Mouse (Mus musculus) limb, embryonic 11.5 days (tissue): ENCODE data around the gene Mrpl54. TPM values are rescaled to one million over a fixed set of nuclear protein-coding genes. Genes with fewer than 3 reads are reported as not detected.

ENCODE experiments used
- ATAC-seq: fragments of 200-750 bp; cut with Nextera tagmentation; 2 replicates; pipeline ENCODE4 v1.8.0; 2017; ENCODE audit warnings: low read depth; ENCODE audit not compliant: insufficient number of reproducible peaks, low FRiP score, low TSS enrichment
- DNase-seq: peaks from one replicate; pipeline ENCODE4 v3.0.0-alpha.2; 2015; ENCODE audit warnings: low spot score
- H3K27ac ChIP-seq: fragments of 300-500 bp; sonication (generic); replicated peaks from 2 replicates; pipeline ENCODE4 v1.5.1; 2014; ENCODE audit warnings: low read depth, mild to moderate bottlenecking, low read length
- H3K27me3 ChIP-seq: fragments of 300-500 bp; sonication (generic); 2 replicates; pipeline ENCODE4 v1.6.1; 2014; ENCODE audit warnings: mild to moderate bottlenecking, low read length, mixed read lengths; ENCODE audit not compliant: control insufficient read depth, insufficient read depth
- H3K36me3 ChIP-seq: fragments of 300-500 bp; sonication (generic); 2 replicates; pipeline ENCODE4 v1.6.1; 2014; ENCODE audit warnings: mild to moderate bottlenecking, low read length, moderate library complexity, mixed read lengths; ENCODE audit not compliant: control insufficient read depth, insufficient read depth
- H3K4me1 ChIP-seq: fragments of 300-500 bp; sonication (generic); 2 replicates; pipeline ENCODE4 v1.6.1; 2014; ENCODE audit warnings: low read length, mixed read lengths; ENCODE audit not compliant: control insufficient read depth, insufficient read depth
- H3K4me2 ChIP-seq: fragments of 300-500 bp; sonication (generic); 2 replicates; pipeline ENCODE4 v1.6.1; 2014; ENCODE audit warnings: low read depth, mild to moderate bottlenecking, moderate library complexity; ENCODE audit not compliant: severe bottlenecking
- H3K4me3 ChIP-seq: fragments of 300-500 bp; sonication (generic); 2 replicates; pipeline ENCODE4 v1.5.1; 2014; ENCODE audit warnings: low read depth, low read length
- H3K9ac ChIP-seq: fragments of 300-500 bp; sonication (generic); 2 replicates; pipeline ENCODE4 v1.6.1; 2014; ENCODE audit warnings: mild to moderate bottlenecking, low read length
- H3K9me3 ChIP-seq: fragments of 300-500 bp; sonication (generic); 2 replicates; pipeline ENCODE4 v1.6.1; 2016; ENCODE audit warnings: low read length; ENCODE audit not compliant: control insufficient read depth
- WGBS: fragments of 180-500 bp; shearing (Covaris S2); extraction: QIAGEN DNeasy Blood & Tissue Kit; methylation state at CpG from one replicate; pipeline ENCODE4 v1.1.7; 2014; 5-methylcytosine and 5-hydroxymethylcytosine counted together
- polyA plus RNA-seq: library from polyadenylated mRNA; unstranded; fragments of >200 nt; fragmentation: Nextera tagmentation; extraction: Ambion mirVana; gene quantifications from 2 replicates; pipeline ENCODE4 v1.2.1, GENCODE M21; 2014

Mrpl54 gene
- polyA plus RNA-seq, 1 experiment from 2014 or later = 217 TPM

GRCm38 (mm10) chr10:81265540-81265939, 1.2 kb downstream of the Mrpl54 start:
- WGBS = 89% methylated on average over 8 of the region's 8 CpGs
- Histone ChIP-seq H3K27me3 (0 out of 2 replicates have a peak, but pooled peaks cover 2% of the 10 kb centered on the region), H3K9me3 (no peaks in the 10 kb centered on the region), H3K36me3 (peaks cover 10% of the 10 kb centered on the region; the same call in 1 of the 2 replicates), H3K9ac (0 out of 2 replicates have a peak overlapping the region, but pooled peaks have one; percentile 27), H3K4me1 (0 out of 2 replicates have a peak, but pooled peaks cover 2% of the 10 kb centered on the region), H3K27ac (no peak overlapping the region), H3K4me2 (peak overlapping the region; percentile 67), H3K4me3 (peak overlapping the region; percentile 70; the same call in 1 of the 2 replicates)
- ATAC-seq (no peak), DNase-seq (no peak)

DNA sequence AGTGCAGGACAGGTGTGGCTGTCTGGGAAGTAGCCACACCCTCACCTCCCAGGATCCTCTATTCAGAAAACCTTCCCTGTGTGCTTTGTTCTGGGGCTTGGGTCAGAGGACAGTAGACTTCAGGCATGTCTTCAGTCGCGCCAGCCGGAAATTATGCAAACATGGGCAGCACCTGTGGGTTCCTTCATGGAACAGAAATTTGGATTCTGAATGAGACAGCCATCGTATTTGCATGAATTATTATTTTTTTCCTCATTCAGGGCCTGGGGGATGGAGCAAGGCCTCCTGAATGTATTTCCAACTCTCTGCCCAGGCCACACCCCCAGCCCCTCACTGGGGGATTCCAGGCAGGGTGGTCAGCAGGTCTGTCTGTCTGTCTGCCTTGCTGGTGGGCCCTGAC, 5.7 kb downstream of the Mrpl54 start:
- Histone ChIP-seq H3K4me2 (no peak overlapping the region), H3K27me3 (peaks cover 44% of the 10 kb centered on the region), H3K9ac (no peak overlapping the region), H3K4me3 (no peak overlapping the region), H3K9me3 (no peaks in the 10 kb centered on the region), H3K4me1 (peaks cover 6% of the 10 kb centered on the region; the same call in 1 of the 2 replicates), H3K27ac (no peak overlapping the region), H3K36me3 (peaks cover 10% of the 10 kb centered on the region; the same call in 1 of the 2 replicates)
- WGBS = 89% methylated on average over 4 of the region's 4 CpGs
- ATAC-seq (no peak), DNase-seq (no peak)

DNA sequence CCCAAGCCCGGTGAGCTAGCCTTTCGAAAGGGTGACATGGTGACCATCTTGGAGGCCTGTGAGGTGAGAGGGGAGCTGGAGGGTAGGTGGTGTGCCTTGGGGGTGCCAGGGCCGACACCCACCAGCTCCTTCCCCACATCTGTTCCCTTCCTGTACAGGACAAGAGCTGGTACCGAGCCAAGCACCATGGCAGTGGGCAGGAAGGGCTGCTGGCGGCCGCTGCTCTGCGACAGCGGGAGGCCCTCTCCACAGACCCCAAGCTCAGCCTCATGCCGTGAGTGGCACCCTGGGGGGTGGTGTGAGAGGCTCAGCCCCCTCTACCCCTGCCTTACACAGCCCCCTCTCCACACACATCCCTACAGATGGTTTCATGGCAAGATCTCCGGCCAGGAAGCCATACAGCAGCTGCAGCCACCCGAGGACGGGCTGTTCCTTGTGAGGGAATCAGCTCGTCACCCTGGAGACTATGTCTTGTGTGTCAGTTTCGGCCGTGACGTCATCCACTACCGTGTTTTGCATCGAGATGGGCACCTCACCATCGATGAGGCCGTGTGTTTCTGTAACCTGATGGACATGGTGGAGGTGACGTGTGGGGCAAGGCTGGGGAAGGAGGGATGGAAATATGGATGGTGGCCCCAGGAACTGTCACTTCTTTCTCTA, 7.4 kb downstream of the Mrpl54 start:
- no peak overlapping the region for H3K4me2 ChIP-seq
- no peak overlapping the region for H3K4me3 ChIP-seq
- ATAC-seq (no peak), DNase-seq (no peak)
- 52% methylated on average over 21 of the region's 21 CpGs for WGBS
- H3K36me3 ChIP-seq = peaks cover 7% of the 10 kb centered on the region; the same call in 1 of the 2 replicates
- peak overlapping the region; percentile 17; the same call in 1 of the 2 replicates for H3K9ac ChIP-seq
- no peaks in the 10 kb centered on the region for H3K9me3 ChIP-seq
- H3K4me1 ChIP-seq = peaks cover 3% of the 10 kb centered on the region; the same call in 1 of the 2 replicates
- peaks cover 49% of the 10 kb centered on the region for H3K27me3 ChIP-seq
- H3K27ac ChIP-seq = no peak overlapping the region

DNA sequence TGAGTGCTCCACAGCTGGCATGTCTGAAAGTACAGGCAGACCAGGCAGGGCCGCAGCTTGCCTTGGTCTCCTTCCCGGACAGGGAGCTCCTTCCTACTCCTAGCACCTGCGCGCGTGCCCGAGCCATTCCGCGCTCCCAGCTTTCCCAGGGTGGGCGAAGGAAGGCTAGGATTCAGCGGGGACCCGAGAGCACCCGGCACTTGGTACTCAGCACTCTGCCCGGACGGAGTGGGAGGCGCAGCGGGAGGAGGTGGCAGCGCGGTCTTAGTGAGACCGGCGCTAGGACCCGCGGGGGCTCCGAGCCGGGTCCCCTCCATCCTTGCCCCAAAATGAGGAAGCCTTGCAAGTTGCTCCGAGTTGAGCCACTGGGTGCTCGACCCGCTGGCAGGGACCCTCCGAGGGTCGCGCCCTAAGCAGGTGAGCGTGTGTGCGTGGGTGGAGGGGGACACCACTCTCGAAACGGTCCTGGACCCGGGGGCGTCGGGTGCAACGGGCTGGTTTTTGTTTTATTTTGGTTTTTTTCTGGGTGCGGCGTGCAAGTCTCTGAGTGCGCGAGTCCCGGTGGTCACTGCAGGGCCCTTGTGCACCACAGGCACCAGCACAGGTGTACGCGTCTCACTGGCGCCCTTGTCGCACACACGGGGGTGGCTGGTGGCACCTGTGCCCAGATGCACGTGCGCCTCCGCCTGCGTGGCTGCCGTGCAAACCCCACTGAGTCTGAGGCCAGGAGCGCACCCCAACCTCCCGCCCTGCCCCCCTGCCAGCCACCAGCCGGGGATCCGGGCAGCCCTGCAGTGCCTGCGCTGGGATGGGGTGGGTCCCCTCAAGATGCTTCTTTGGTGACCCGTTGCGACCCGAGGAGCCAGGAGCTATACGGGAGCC, 9.3 kb downstream of the Mrpl54 start:
- Histone ChIP-seq H3K4me1 (peaks cover 10% of the 10 kb centered on the region), H3K27me3 (peaks cover 65% of the 10 kb centered on the region), H3K9me3 (no peaks in the 10 kb centered on the region), H3K27ac (no peak overlapping the region), H3K4me3 (peak overlapping the region; percentile 42), H3K9ac (peak overlapping the region; percentile 43), H3K36me3 (no peaks in the 10 kb centered on the region), H3K4me2 (peak overlapping the region; percentile 84)
- DNase-seq (peak; percentile 67), ATAC-seq (no peak)
- WGBS = 3% methylated on average over 62 of the region's 62 CpGs

GRCm38 (mm10) chr10:81254886-81255285, 11.8 kb downstream of the Mrpl54 start:
- no peak overlapping the region for H3K9ac ChIP-seq
- no peak overlapping the region for H3K4me2 ChIP-seq
- DNase-seq = no peak
- 65% methylated on average over 1 of the region's 1 CpGs for WGBS
- no peak for ATAC-seq
- no peak overlapping the region for H3K27ac ChIP-seq
- H3K4me3 ChIP-seq = no peak overlapping the region
- peaks cover 66% of the 10 kb centered on the region for H3K27me3 ChIP-seq
- H3K36me3 ChIP-seq = no peaks in the 10 kb centered on the region
- no peaks in the 10 kb centered on the region for H3K9me3 ChIP-seq
- peaks cover 10% of the 10 kb centered on the region for H3K4me1 ChIP-seq

- Histone ChIP-seq H3K4me2 (peak within 1 kb of the TSS; percentile 47; the same call in 1 of the 2 replicates), H3K27me3 (peaks cover 45% of the 10 kb centered on the region), H3K36me3 (no peaks in the 10 kb centered on the region), H3K27ac (no peak within 1 kb of the TSS), H3K4me1 (peaks cover 8% of the 10 kb centered on the region), H3K9ac (peak within 1 kb of the TSS; percentile 23), H3K9me3 (no peaks in the 10 kb centered on the region), H3K4me3 (peak within 1 kb of the TSS; percentile 11)
- ATAC-seq (peak; percentile 50; the same call in 1 of the 2 replicates), DNase-seq (peak; percentile 80)
- WGBS = 14% methylated on average over 43 of the region's 44 CpGs
These were observed 14.0 kb downstream of the Mrpl54 start, which contains the start of gene Matk for GRCm38 (mm10) chr10:81252424-81253419. TSS of gene Matk (plus strand) at chr10:81252935.

DNA sequence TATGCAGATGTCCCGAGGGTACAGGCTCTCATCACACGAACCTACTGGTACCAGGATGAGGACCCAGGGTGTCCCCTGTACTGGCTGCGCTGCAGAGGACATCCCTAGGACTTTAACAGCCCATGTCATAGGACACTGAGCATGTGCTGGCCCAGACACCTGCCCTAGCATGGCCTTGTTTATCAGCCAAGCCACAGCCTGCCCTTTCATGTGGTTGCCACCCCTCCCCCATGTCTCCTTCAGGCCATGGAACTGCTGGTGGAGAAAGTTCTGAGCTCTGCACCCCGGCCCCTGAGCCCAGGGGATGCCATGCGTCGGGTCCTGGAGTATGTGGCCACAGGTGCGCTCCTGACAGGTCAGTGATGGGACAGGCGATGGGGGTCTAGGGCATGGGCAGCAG, 17.3 kb downstream of the Mrpl54 start:
- DNase-seq (no peak), ATAC-seq (no peak)
- H3K4me2 ChIP-seq = no peak overlapping the region
- H3K27me3 ChIP-seq = peaks cover 26% of the 10 kb centered on the region
- no peak overlapping the region for H3K4me3 ChIP-seq
- H3K27ac ChIP-seq = no peak overlapping the region
- H3K9me3 ChIP-seq = no peaks in the 10 kb centered on the region
- no peak overlapping the region for H3K9ac ChIP-seq
- 82% methylated on average over 8 of the region's 8 CpGs for WGBS
- H3K36me3 ChIP-seq = no peaks in the 10 kb centered on the region
- peaks cover 6% of the 10 kb centered on the region for H3K4me1 ChIP-seq
